Mouse (Mus musculus): ENCODE measurements around the gene Wfdc2. TPM values are rescaled to one million over a fixed set of nuclear protein-coding genes. Genes with fewer than 3 reads are reported as not detected.

Gene Wfdc2
- polyA plus RNA-seq, 1 experiment from 2014 or later = 282 TPM

DNA sequence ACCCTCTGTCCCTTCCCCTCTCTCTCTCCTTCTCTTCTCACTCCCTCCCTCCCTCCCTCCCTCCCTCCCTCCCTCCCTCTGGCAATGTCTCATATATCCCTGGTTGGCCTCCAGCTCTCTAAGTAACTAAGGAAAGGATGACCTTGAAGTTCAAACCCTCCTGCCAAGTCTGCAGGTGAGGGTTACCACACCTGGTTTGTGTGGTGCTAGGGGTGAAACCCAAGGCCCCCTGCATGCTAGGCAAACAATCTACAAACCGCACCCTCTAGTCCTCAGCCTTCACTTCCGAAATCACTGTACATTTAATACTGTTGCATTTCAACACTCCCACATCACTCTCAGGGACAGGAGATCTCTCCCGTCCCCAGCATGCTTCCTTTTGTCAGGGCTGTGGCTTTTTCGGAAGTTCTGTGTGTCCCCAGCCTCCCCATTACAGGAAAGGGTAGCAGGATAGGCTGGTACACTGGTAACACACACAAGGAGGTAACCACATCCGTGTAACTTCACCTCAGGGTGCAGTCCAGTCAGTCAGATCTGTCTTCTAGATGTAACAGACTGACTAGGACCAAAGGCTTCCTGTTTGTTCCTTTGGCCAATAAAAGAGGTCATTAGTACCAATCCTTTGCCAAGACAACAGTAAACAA, 17.6 kb upstream of the Wfdc2 start:
- no peak for DNase-seq
- WGBS = 39% methylated on average over 5 of the region's 5 CpGs
- H3K4me3 ChIP-seq (ENCODE audit: low read depth, low read length) = no peak overlapping the region

DNA sequence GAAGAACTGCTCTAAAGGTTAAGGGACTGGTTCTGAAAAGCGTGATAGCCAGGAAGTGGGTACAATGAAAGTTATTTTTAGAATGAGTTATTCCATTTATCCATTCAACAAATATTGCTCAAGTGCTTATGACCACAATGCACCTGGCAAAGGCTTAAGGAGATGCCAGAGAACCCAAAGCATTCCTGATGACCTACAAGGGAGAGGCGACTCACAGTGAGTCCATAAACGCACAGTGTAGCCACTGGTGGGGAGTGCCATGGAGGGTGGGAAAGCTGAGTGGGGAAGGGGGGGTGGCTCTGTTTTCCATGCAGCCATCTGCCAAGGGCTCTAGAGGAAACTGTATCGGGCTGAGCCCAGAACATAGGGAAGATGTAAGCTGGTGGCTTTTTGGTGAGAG, 12.9 kb upstream of the Wfdc2 start:
- Histone ChIP-seq H3K27me3 (ENCODE audit: insufficient read depth, low read length) (no peaks in the 10 kb centered on the region), H3K9me3 (ENCODE audit: low read depth, low read length) (no peaks in the 10 kb centered on the region), H3K27ac (ENCODE audit: low read depth) (no peak overlapping the region), H3K36me3 (ENCODE audit: insufficient read depth) (no peaks in the 10 kb centered on the region), H3K4me1 (ENCODE audit: insufficient read depth) (peaks cover 4% of the 10 kb centered on the region; the same call in 1 of the 2 replicates), H3K4me2 (no peak overlapping the region), H3K4me3 (ENCODE audit: low read depth, low read length) (no peak overlapping the region), H3K9ac (no peak overlapping the region)
- ATAC-seq (ENCODE audit: insufficient read depth) = peak; percentile 62
- 33% methylated on average over 4 of the region's 4 CpGs for WGBS
- no peak for DNase-seq
- TF ChIP-seq CTCF (IDR thresholded peaks at IDR 0.05; ENCODE audit: low read depth) = no peak

More for the DNA sequence above, 17.6 kb upstream of the Wfdc2 start:
- no peak for TF ChIP-seq CTCF (IDR thresholded peaks at IDR 0.05; ENCODE audit: low read depth)
- Histone ChIP-seq H3K9ac (no peak overlapping the region), H3K4me2 (no peak overlapping the region), H3K27ac (ENCODE audit: low read depth) (0 out of 2 replicates have a peak overlapping the region, but pooled peaks have one; percentile 30), H3K36me3 (ENCODE audit: insufficient read depth) (no peaks in the 10 kb centered on the region), H3K9me3 (ENCODE audit: low read depth, low read length) (no peaks in the 10 kb centered on the region), H3K27me3 (ENCODE audit: insufficient read depth, low read length) (no peaks in the 10 kb centered on the region), H3K4me1 (ENCODE audit: insufficient read depth) (peaks cover 4% of the 10 kb centered on the region; the same call in 1 of the 2 replicates)
- ATAC-seq (ENCODE audit: insufficient read depth) = no peak

DNA sequence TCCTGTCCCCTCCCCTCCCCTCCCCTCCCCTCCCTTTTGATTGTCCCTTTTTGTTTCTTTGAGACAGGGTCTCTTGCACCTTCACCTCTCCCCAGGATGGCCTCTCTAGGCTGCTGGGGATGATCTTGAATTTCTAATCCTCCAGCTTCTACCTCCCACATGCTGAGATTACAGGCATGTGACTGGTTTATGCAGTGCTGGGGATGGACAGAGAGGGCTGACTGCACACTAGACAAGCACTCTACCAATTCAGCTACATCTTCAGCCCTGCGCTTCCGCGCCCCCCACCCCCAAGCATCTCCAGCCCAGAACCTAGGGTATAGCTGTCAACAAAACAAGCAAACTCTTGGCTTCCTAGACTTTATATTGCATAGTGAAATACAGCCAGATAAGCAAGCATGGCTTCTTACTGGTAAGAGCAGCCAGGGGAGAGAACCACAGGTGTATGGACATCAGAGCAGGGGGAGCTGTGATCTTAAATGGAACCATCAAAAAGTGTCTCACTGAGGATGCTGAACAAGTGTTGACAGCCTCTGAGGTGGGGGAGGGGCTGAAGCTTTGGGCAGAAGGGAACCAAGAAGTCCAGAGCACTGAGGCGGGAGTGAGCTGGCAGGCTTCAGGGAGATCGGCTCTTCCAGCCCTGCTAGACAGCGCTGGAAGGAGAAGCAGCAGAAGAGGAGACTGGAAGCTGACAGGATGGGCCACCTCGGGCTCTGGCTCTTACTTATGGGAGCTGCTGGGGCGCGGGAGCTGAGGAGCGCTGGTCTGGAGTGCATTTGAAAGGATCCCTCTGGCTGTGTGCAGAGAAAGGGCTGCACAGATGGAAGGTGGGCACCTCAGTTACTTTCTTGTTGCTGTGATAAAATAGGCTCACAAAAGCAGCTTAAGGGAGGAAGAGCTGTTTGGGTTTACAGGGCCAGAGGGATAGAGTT, 12.0 kb upstream of the Wfdc2 start:
- H3K27me3 ChIP-seq (ENCODE audit: insufficient read depth, low read length) = no peaks in the 10 kb centered on the region
- no peak overlapping the region for H3K4me2 ChIP-seq
- WGBS = 24% methylated on average over 10 of the region's 10 CpGs
- H3K4me1 ChIP-seq (ENCODE audit: insufficient read depth) = no peaks in the 10 kb centered on the region
- no peaks in the 10 kb centered on the region for H3K36me3 ChIP-seq (ENCODE audit: insufficient read depth)
- H3K9me3 ChIP-seq (ENCODE audit: low read depth, low read length) = no peaks in the 10 kb centered on the region
- no peak overlapping the region for H3K27ac ChIP-seq (ENCODE audit: low read depth)
- ATAC-seq (ENCODE audit: insufficient read depth) (no peak), DNase-seq (no peak)
- no peak overlapping the region for H3K9ac ChIP-seq
- no peak for TF ChIP-seq CTCF (IDR thresholded peaks at IDR 0.05; ENCODE audit: low read depth)
- no peak overlapping the region for H3K4me3 ChIP-seq (ENCODE audit: low read depth, low read length)

DNA sequence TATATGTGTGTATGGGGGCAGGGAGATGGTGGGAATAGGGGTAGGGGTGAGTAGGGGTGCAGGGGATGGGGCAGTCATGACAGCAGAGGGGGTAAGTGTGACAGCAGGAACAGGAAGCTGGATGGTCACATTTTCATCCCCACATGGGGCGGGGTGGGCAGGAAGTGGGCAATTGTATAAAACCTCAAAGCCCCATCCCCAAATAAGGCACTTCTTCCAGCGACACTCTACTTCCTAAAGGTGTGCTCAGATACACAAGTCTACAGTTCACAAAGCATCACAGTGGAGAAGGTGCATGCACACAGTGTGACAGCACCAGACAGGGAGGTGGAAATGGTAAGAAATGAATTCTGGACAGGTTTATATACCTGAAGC, 11.3 kb upstream of the Wfdc2 start:
- H3K36me3 ChIP-seq (ENCODE audit: insufficient read depth) = no peaks in the 10 kb centered on the region
- DNase-seq = no peak
- 72% methylated on average over 2 of the region's 2 CpGs for WGBS
- H3K4me2 ChIP-seq = no peak overlapping the region
- H3K9me3 ChIP-seq (ENCODE audit: low read depth, low read length) = no peaks in the 10 kb centered on the region
- H3K27ac ChIP-seq (ENCODE audit: low read depth) = no peak overlapping the region
- no peak overlapping the region for H3K4me3 ChIP-seq (ENCODE audit: low read depth, low read length)
- ATAC-seq (ENCODE audit: insufficient read depth) = no peak
- H3K4me1 ChIP-seq (ENCODE audit: insufficient read depth) = no peaks in the 10 kb centered on the region
- no peak for TF ChIP-seq CTCF (IDR thresholded peaks at IDR 0.05; ENCODE audit: low read depth)
- no peak overlapping the region for H3K9ac ChIP-seq
- no peaks in the 10 kb centered on the region for H3K27me3 ChIP-seq (ENCODE audit: insufficient read depth, low read length)

GRCm38 (mm10) chr2:164551502-164551901, 10.7 kb upstream of the Wfdc2 start:
- H3K9me3 ChIP-seq (ENCODE audit: low read depth, low read length) = no peaks in the 10 kb centered on the region
- H3K27me3 ChIP-seq (ENCODE audit: insufficient read depth, low read length) = no peaks in the 10 kb centered on the region
- H3K4me1 ChIP-seq (ENCODE audit: insufficient read depth) = no peaks in the 10 kb centered on the region
- no peak overlapping the region for H3K27ac ChIP-seq (ENCODE audit: low read depth)
- no peaks in the 10 kb centered on the region for H3K36me3 ChIP-seq (ENCODE audit: insufficient read depth)
- H3K9ac ChIP-seq = no peak overlapping the region
- no peak for ATAC-seq (ENCODE audit: insufficient read depth)
- H3K4me3 ChIP-seq (ENCODE audit: low read depth, low read length) = no peak overlapping the region
- H3K4me2 ChIP-seq = no peak overlapping the region
- TF ChIP-seq CTCF (IDR thresholded peaks at IDR 0.05; ENCODE audit: low read depth) = no peak
- no peak for DNase-seq
- 60% methylated on average over 9 of the region's 9 CpGs for WGBS

DNA sequence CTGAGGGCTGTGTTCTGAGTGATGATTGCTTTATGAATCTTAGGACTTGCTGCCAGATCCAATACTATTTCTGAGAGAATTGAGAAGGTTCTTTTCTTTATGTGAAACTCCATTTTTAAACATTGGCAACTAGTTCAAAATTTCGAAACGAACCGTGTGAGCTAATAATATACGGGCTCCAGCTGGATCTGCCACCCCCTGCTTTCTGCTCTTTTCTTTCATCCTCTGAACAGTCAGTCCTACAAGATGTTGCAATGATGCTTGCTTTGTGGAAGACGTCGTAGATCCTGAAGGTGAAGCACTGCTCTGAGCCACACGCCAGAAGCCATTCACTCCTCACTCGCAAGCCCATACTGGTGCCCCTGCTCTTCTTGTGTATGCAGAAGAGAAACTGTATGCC, 3.8 kb upstream of the Wfdc2 start:
- 66% methylated on average over 8 of the region's 8 CpGs for WGBS
- H3K4me3 ChIP-seq (ENCODE audit: low read depth, low read length) = no peak overlapping the region
- H3K36me3 ChIP-seq (ENCODE audit: insufficient read depth) = no peaks in the 10 kb centered on the region
- DNase-seq (no peak), ATAC-seq (ENCODE audit: insufficient read depth) (no peak)
- H3K4me2 ChIP-seq = no peak overlapping the region
- H3K4me1 ChIP-seq (ENCODE audit: insufficient read depth) = 0 out of 2 replicates have a peak, but pooled peaks cover 2% of the 10 kb centered on the region
- H3K27ac ChIP-seq (ENCODE audit: low read depth) = peak overlapping the region; percentile 59; the same call in 1 of the 2 replicates
- H3K27me3 ChIP-seq (ENCODE audit: insufficient read depth, low read length) = peaks cover 5% of the 10 kb centered on the region; the same call in 1 of the 2 replicates
- no peak for TF ChIP-seq CTCF (IDR thresholded peaks at IDR 0.05; ENCODE audit: low read depth)
- no peak overlapping the region for H3K9ac ChIP-seq
- no peaks in the 10 kb centered on the region for H3K9me3 ChIP-seq (ENCODE audit: low read depth, low read length)
